Mouse (Mus musculus) small intestine, adult 2 months (tissue): Measurements from ENCODE around the gene Catsperz. TPM values are rescaled to one million over a fixed set of nuclear protein-coding genes. Genes with fewer than 3 reads are reported as not detected.
"Not testable (repeated sequence)": the region's sequence is repeated elsewhere in the genome, so short reads cannot be mapped to it uniquely, and the experiment has no call there.

ENCODE experiments used
- H3K27ac ChIP-seq: fragments of 200-500 bp; 2 replicates; pipeline ENCODE4 v1.5.1; 2012; ENCODE audit warnings: low read depth, low read length, control low read depth, inconsistent platforms; ENCODE audit not compliant: insufficient read depth
- H3K27me3 ChIP-seq: fragments of 200-500 bp; 2 replicates; pipeline ENCODE4 v1.6.1; 2012; ENCODE audit warnings: mild to moderate bottlenecking, moderate library complexity, low read length, inconsistent platforms; ENCODE audit not compliant: control insufficient read depth, insufficient read depth
- H3K36me3 ChIP-seq: fragments of 200-500 bp; 2 replicates; pipeline ENCODE4 v1.6.1; 2012; ENCODE audit warnings: mild to moderate bottlenecking, low read length, control low read depth, inconsistent platforms; ENCODE audit not compliant: control insufficient read depth, insufficient read depth
- H3K4me1 ChIP-seq: fragments of 200-500 bp; 2 replicates; pipeline ENCODE4 v1.6.1; 2012; ENCODE audit warnings: low read length, inconsistent platforms, mixed read lengths; ENCODE audit not compliant: control insufficient read depth, insufficient read depth, insufficient read length
- H3K4me3 ChIP-seq: fragments of 200-500 bp; 2 replicates; pipeline ENCODE4 v1.5.1; 2012; ENCODE audit warnings: low read depth, mild to moderate bottlenecking, control low read depth, inconsistent platforms, low read length, moderate library complexity
- CTCF ChIP-seq: fragments of 200-500 bp; IDR thresholded peaks from 2 replicates; pipeline ENCODE4 v1.5.1; 2012; ENCODE audit warnings: low read depth, mild to moderate bottlenecking, control low read depth, inconsistent platforms, low read length, moderate library complexity, mixed read lengths; ENCODE audit not compliant: insufficient replicate concordance, insufficient read length; ENCODE audit errors: extremely low read depth
- POLR2A ChIP-seq: fragments of 200-500 bp; IDR thresholded peaks from 2 replicates; pipeline ENCODE4 v1.6.1; 2012; ENCODE audit warnings: low read depth, mild to moderate bottlenecking, control low read depth, inconsistent platforms, low read length, moderate library complexity
- WGBS: fragments of 180-500 bp; shearing (Covaris S2); methylation state at CpG from one replicate; pipeline ENCODE4 v1.1.7; 2018; 5-methylcytosine and 5-hydroxymethylcytosine counted together
- polyA plus RNA-seq: library from polyadenylated mRNA; depleted of rRNA; stranded (reverse); fragments of >200 nt; gene quantifications from 2 replicates; pipeline ENCODE4 v1.2.3, GENCODE M21; 2012

Gene Catsperz
- polyA plus RNA-seq, 1 experiment: not detected

DNA sequence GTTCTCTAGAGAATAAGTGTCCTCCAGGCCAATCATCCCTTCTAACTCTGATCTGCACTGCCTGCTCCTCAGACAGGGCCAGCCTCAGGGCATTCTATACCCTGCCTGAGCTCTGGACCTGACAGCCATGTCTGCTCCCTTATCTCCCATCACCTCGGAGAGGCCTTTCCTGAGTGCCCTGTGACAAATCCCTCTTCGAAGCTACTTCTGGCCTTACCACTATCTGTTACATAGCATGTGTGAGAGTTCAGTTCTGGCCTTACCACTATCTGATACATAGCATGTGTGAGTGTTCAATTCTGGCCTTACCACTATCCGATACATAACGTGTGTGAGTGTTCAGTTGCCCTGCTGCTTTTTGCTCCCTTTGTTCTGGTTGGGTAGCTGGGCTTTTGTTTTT lies 9.9 kb downstream of the Catsperz start:
- H3K27me3 ChIP-seq: no peaks in the 10 kb centered on the region
- peaks cover 58% of the 10 kb centered on the region for H3K36me3 ChIP-seq
- no peak for TF ChIP-seq CTCF
- H3K27ac ChIP-seq: no peak overlapping the region
- peaks cover 16% of the 10 kb centered on the region for H3K4me1 ChIP-seq
- H3K4me3 ChIP-seq: no peak overlapping the region
- WGBS: 75% methylated on average over 4 of the region's 4 CpGs

DNA sequence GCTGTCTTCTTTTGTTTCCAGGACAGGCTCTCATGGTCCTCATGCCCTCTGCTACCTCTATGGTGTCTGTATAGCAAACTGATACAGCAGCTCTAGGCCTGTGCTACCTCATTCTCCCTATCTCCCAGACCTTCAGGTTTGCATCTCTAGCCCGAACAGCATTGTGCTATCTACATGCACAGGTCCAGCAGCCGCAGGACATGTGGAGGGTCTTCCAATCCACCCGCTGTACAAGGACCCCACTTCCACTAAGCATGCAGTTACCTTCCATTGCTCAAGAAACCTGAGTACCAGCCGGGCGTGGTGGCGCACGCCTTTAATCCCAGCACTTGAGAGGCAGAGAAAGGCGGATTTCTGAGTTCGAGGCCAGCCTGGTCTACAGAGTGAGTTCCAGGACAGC lies 10.6 kb downstream of the Catsperz start:
- TF ChIP-seq POLR2A (no peak), CTCF (no peak)
- Histone ChIP-seq H3K4me3 (no peak overlapping the region), H3K36me3 (peaks cover 58% of the 10 kb centered on the region), H3K27ac (no peak overlapping the region), H3K4me1 (peaks cover 12% of the 10 kb centered on the region), H3K27me3 (no peaks in the 10 kb centered on the region)
- WGBS: 87% methylated on average over 9 of the region's 9 CpGs

DNA sequence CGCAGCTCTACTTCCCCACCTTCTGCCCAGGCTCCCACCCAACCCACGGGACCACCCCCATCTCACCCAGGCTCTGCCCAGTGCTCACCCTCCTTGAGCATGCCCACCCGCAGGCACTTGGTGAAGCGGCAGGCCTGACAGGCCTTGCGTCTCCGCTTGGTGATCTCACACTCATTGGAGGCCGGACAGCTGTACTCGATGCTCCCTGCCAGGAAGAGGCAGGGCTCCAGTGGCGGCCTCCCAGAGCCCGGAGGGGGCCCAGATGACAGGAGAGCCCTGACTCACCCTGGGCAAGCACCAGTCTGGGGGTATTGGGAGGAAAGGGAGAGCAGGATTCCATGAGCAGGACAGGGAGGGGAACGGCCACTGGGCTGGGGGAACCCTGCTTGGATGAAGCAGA lies 11.2 kb downstream of the Catsperz start:
- TF ChIP-seq POLR2A (no peak), CTCF (no peak)
- Histone ChIP-seq H3K27ac (no peak overlapping the region), H3K27me3 (no peaks in the 10 kb centered on the region), H3K4me3 (no peak overlapping the region), H3K36me3 (peaks cover 55% of the 10 kb centered on the region), H3K4me1 (peaks cover 9% of the 10 kb centered on the region)
- 80% methylated on average over 11 of the region's 11 CpGs for WGBS

DNA sequence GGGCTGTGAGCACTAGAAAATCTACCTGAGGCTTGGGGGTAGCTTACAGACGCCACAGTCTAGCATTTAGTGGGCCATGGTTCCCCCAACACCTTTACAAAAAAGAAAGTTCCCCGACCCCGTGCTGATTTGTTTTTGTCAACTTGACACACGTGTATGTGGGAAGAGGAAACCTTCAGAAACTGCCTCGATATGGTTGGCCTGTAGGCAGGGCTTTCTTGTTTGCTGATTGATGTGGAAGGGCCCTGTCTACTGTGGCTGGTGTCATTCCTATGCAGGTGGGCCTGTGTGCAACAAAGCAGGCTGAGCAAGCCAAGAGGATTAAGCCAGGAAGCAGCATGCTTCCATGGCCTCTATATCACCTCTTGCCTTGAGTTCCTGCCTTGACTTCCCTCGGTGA lies 12.1 kb downstream of the Catsperz start:
- H3K27me3 ChIP-seq: no peaks in the 10 kb centered on the region
- peaks cover 4% of the 10 kb centered on the region for H3K4me1 ChIP-seq
- WGBS: 68% methylated on average over 6 of the region's 6 CpGs
- H3K36me3 ChIP-seq: peaks cover 50% of the 10 kb centered on the region
- no peak for TF ChIP-seq POLR2A
- TF ChIP-seq CTCF: no peak
- no peak overlapping the region for H3K27ac ChIP-seq
- no peak overlapping the region for H3K4me3 ChIP-seq

DNA sequence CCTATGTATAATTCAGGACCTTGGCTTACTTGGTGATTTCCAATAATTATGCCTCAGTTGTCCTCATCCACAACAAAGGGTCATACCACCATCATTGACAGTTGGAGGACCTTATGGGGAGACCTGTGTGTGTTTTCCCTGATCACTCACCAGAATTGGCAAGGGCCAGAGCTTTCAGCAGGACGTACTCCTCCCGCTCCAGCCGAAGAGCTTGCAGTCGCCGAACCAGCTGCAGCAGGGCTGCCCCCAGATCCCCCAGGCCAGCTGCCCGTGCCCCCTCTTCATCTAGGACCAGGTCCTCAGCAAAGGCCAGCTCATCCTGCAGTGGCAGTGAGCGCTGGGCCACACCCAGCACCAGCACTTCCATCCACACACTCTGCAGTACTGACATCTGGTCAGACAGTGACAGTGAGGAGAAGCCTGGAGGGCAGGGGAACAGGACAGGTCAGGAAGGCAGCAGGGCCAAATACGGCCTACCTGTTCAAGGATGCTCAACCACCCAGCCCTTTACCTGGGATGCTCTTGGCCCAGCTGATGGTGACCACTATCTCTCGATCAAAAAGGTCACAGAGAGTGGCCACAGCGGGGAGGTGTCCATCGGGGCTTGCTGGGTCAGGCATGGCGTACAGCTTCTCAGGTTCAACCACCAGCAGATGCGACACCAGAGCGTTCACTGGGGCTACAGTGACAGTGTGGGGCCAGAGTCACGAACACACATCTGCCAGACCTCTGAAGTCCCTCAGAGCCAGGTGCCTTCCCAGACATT lies 12.8 kb downstream of the Catsperz start:
- TF ChIP-seq POLR2A (no peak), CTCF (no peak)
- 89% methylated on average over 15 of the region's 15 CpGs for whole genome bisulfite sequencing
- no peak overlapping the region for H3K27ac ChIP-seq
- H3K36me3 ChIP-seq: peaks cover 47% of the 10 kb centered on the region
- peaks cover 4% of the 10 kb centered on the region for H3K4me1 ChIP-seq
- no peaks in the 10 kb centered on the region for H3K27me3 ChIP-seq
- H3K4me3 ChIP-seq: no peak overlapping the region

DNA sequence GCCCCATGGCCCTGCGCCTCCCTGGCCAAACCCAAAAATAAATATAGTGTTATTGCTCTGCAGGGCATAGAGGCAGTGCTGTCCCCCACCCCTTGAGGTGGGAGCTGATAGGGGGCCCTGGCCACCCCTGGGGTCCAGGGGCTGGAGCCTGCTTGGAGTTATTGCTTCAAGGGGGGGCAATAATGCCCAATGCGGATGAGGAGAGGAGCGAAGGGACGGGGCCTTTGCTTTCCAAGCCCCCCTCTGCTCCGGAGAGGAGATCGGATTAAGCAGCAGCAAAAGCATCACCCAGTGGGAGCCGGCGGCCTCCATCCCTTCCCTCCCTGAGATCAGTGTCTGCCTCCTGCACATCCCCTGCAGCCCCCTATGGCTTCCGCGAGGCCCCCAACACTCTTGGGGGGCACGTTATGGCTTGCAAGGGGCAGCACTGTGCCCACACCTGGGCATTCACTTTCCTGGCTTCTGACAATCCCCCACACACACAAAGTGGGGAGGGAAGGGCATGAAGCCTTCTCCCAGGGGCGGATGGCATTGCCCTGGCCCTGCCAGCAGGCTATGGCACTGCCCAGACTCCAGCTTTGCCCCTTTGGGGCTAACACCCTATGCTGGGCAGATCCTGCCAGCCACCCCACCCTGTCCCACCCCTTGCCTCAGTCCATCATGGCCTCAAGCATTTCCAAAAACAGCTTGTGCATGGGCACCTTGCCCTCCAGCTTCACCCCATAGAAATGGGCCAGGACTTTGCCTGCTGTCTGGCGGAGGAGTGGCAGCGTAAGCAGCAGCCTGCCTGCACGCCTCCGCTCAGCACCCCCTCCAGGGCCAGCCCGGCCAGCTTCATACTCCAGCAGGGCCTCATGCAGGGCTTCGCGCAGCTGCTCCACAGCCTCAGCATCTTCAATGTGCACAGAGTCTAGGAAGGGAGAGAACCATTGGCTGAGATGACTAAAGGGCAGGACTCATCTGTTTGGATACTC lies 13.8 kb downstream of the Catsperz start:
- peaks cover 3% of the 10 kb centered on the region for H3K4me1 ChIP-seq
- WGBS: 82% methylated on average over 19 of the region's 19 CpGs
- no peaks in the 10 kb centered on the region for H3K27me3 ChIP-seq
- H3K4me3 ChIP-seq: no peak overlapping the region
- no peak overlapping the region for H3K27ac ChIP-seq
- no peak for TF ChIP-seq POLR2A
- TF ChIP-seq CTCF: no peak
- peaks cover 53% of the 10 kb centered on the region for H3K36me3 ChIP-seq

DNA sequence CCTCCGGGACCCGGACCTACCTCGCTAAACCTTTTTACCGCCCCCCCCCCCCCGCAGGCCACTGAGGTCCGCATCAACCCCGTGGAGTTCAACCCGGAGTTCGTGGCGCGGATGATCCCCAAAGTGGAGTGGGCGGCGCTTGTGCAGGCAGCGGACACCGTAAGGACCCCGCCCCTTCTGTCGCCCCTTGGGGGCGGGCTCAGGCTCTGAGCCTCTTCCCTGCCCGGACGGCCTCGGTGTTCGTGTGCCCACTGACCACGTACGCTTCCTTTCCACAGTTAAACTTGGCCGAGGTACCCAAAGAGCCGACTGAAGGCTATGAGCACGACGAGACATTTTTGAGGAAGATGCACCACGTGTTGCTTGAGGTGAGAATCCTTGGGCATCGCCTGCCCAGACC lies 14.9 kb downstream of the Catsperz start:
- H3K4me1 ChIP-seq, H3K27me3 ChIP-seq: not testable (repeated sequence)
- under 1% methylated on average over 30 of the region's 30 CpGs for WGBS
- peak overlapping the region; percentile 65 for H3K4me3 ChIP-seq
- H3K27ac ChIP-seq: peak overlapping the region; percentile 97
- peaks cover 58% of the 10 kb centered on the region for H3K36me3 ChIP-seq
